Mouse (Mus musculus): ENCODE results near the gene Cyp1b1.
A peak's percentile ranks its signal among the peaks of the same experiment; 100 is the strongest.

The Cyp1b1 gene

GRCm38 (mm10) chr17:79713643-79714367 lies 1.1 kb downstream of the Cyp1b1 start:
- peak; percentile 40 for DNase-seq (ENCODE audit: low spot score)

GRCm38 (mm10) chr17:79713276-79713642 lies 1.6 kb downstream of the Cyp1b1 start:
- no peak for DNase-seq (ENCODE audit: low spot score)

GRCm38 (mm10) chr17:79712536-79712935 lies 2.3 kb downstream of the Cyp1b1 start:
- no peak for DNase-seq (ENCODE audit: low spot score)

GRCm38 (mm10) chr17:79711944-79712343 lies 2.9 kb downstream of the Cyp1b1 start:
- DNase-seq (ENCODE audit: low spot score) = no peak

- DNase-seq (ENCODE audit: low spot score) = no peak
These were observed 4.5 kb downstream of the Cyp1b1 start for GRCm38 (mm10) chr17:79710246-79710842.

GRCm38 (mm10) chr17:79709718-79710117 lies 5.1 kb downstream of the Cyp1b1 start:
- DNase-seq (ENCODE audit: low spot score) = no peak

GRCm38 (mm10) chr17:79708168-79708567 lies 6.7 kb downstream of the Cyp1b1 start:
- DNase-seq (ENCODE audit: low spot score) = no peak

GRCm38 (mm10) chr17:79705671-79706455 lies 9.0 kb downstream of the Cyp1b1 start:
- no peak for DNase-seq (ENCODE audit: low spot score)

- no peak for DNase-seq (ENCODE audit: low spot score)
These were observed 14.0 kb downstream of the Cyp1b1 start for GRCm38 (mm10) chr17:79700871-79701270.

- no peak for DNase-seq (ENCODE audit: low spot score)
These were observed 15.7 kb downstream of the Cyp1b1 start for GRCm38 (mm10) chr17:79699197-79699596.

GRCm38 (mm10) chr17:79695541-79695940 lies 19.3 kb downstream of the Cyp1b1 start:
- DNase-seq (ENCODE audit: low spot score) = no peak

GRCm38 (mm10) chr17:79695106-79695505 lies 19.8 kb downstream of the Cyp1b1 start:
- no peak for DNase-seq (ENCODE audit: low spot score)

GRCm38 (mm10) chr17:79670837-79671236 lies 44.0 kb downstream of the Cyp1b1 start:
- DNase-seq (ENCODE audit: low spot score) = no peak

- no peak for DNase-seq (ENCODE audit: low spot score)
These were observed 50.8 kb downstream of the Cyp1b1 start for GRCm38 (mm10) chr17:79664106-79664417.

GRCm38 (mm10) chr17:79663393-79664105 lies 51.3 kb downstream of the Cyp1b1 start:
- no peak for DNase-seq (ENCODE audit: low spot score)

GRCm38 (mm10) chr17:79661848-79662247 lies 53.0 kb downstream of the Cyp1b1 start:
- no peak for DNase-seq (ENCODE audit: low spot score)

GRCm38 (mm10) chr17:79661387-79661786 lies 53.5 kb downstream of the Cyp1b1 start:
- DNase-seq (ENCODE audit: low spot score) = peak; percentile 75

- DNase-seq (ENCODE audit: low spot score) = no peak
These were observed 56.0 kb downstream of the Cyp1b1 start for GRCm38 (mm10) chr17:79658863-79659262.

- no peak for DNase-seq (ENCODE audit: low spot score)
These were observed 56.4 kb downstream of the Cyp1b1 start for GRCm38 (mm10) chr17:79658452-79658851.

GRCm38 (mm10) chr17:79657785-79658184 lies 57.1 kb downstream of the Cyp1b1 start:
- DNase-seq (ENCODE audit: low spot score) = no peak

GRCm38 (mm10) chr17:79654187-79654586 lies 60.7 kb downstream of the Cyp1b1 start:
- DNase-seq (ENCODE audit: low spot score) = no peak

- no peak for DNase-seq (ENCODE audit: low spot score)
These were observed 61.7 kb downstream of the Cyp1b1 start for GRCm38 (mm10) chr17:79653171-79653570.
